Comparison of ENCODE assay signal across 12 mouse cellular contexts in genomic region chr3:84428994-84429725, GRCm38 (mm10). TPM values are rescaled to one million over a fixed set of nuclear protein-coding genes. Genes with fewer than 3 reads are reported as not detected.
A peak's percentile ranks its signal among the peaks of the same experiment; 100 is the strongest.
DNase-seq lines count a peak whose midpoint lies in the region; ATAC-seq lines count a peak whose summit lies in the region.
"Had no signal": no experiment of that assay in that cellular context is flagged by ENCODE, and none has a peak within 500 bp of the region (broad histone marks: within the 10 kb centered on the region; RNA-seq: fewer than 3 reads in every experiment).

No protein-coding gene starts in this region.

- no peaks in the 10 kb centered on the region for H3K9me3 ChIP-seq in midbrain, embryonic 15.5 days
- no peaks in the 10 kb centered on the region for H3K9me3 ChIP-seq in hindbrain, embryonic 11.5 days (ENCODE audit: control insufficient read depth, low read length)
- H3K9me3 ChIP-seq: heart, embryonic 15.5 days; neural tube, embryonic 12.5 days had no signal

- no peak overlapping the region for H3K4me2 ChIP-seq in midbrain, embryonic 15.5 days
- H3K4me2 ChIP-seq in hindbrain, embryonic 11.5 days (replicated peaks; ENCODE audit: low read depth, low read length) = no peak overlapping the region
- H3K4me2 ChIP-seq: heart, embryonic 15.5 days; neural tube, embryonic 12.5 days had no signal

- H3K27ac ChIP-seq in midbrain, embryonic 15.5 days = no peak overlapping the region
- no peak overlapping the region for H3K27ac ChIP-seq in hindbrain, embryonic 11.5 days (ENCODE audit: low read depth, low read length)
- H3K27ac ChIP-seq: heart, embryonic 15.5 days; neural tube, embryonic 12.5 days had no signal

- H3K9ac ChIP-seq in midbrain, embryonic 15.5 days = no peak overlapping the region
- H3K9ac ChIP-seq in hindbrain, embryonic 11.5 days (ENCODE audit: low read depth, low read length) = no peak overlapping the region
- H3K9ac ChIP-seq: heart, embryonic 15.5 days; neural tube, embryonic 12.5 days had no signal

- peak; percentile 39 to 73 for DNase-seq in urinary bladder, adult 18-20 months (ENCODE audit: low spot score in 2 of 2)
- DNase-seq in urinary bladder, postnatal 4 days (ENCODE audit: low spot score in 2 of 2) = no peak
- DNase-seq in gastrocnemius, postnatal 14 days = peak; percentile 29
- DNase-seq in kidney, postnatal 4 days = peak; percentile 40 to 64
- peak; percentile 62 to 65 for DNase-seq in urinary bladder, postnatal 36 days (ENCODE audit: low spot score in 2 of 2)
- DNase-seq in cerebellum, adult 11-12 months = no peak
- no peak for DNase-seq in hindbrain, embryonic 11.5 days (ENCODE audit: low spot score)
- DNase-seq: embryo, embryonic 11 days; thymus, postnatal 25 days had no signal

- no peak overlapping the region for H3K4me3 ChIP-seq in midbrain, embryonic 15.5 days
- no peak overlapping the region for H3K4me3 ChIP-seq in hindbrain, embryonic 11.5 days (ENCODE audit: low read depth, low read length)
- H3K4me3 ChIP-seq: heart, embryonic 15.5 days; neural tube, embryonic 12.5 days had no signal

- intact Hi-C loops in gastrocnemius, postnatal 14 days (cut with DNase I; ENCODE audit: low total_unique reads) = no loop called here

- WGBS in midbrain, embryonic 15.5 days = 94% methylated on average over 12 of the region's 12 CpGs
- 92% methylated on average over 12 of the region's 12 CpGs for WGBS in hindbrain, embryonic 11.5 days

- H3K4me1 ChIP-seq in midbrain, embryonic 15.5 days = no peaks in the 10 kb centered on the region
- H3K4me1 ChIP-seq in hindbrain, embryonic 11.5 days (replicated peaks; ENCODE audit: control insufficient read depth, insufficient read depth, low read length) = peaks cover 2% of the 10 kb centered on the region; the same call in 1 of the 2 replicates

- H3K27me3 ChIP-seq in midbrain, embryonic 15.5 days (replicated peaks) = no peaks in the 10 kb centered on the region
- no peaks in the 10 kb centered on the region for H3K27me3 ChIP-seq in hindbrain, embryonic 11.5 days (ENCODE audit: control insufficient read depth, insufficient read depth, low read length)
- H3K27me3 ChIP-seq: neural tube, embryonic 12.5 days had no signal

- H3K36me3 ChIP-seq in midbrain, embryonic 15.5 days (replicated peaks) = no peaks in the 10 kb centered on the region
- H3K36me3 ChIP-seq in hindbrain, embryonic 11.5 days (ENCODE audit: control insufficient read depth, insufficient read depth, low read length) = no peaks in the 10 kb centered on the region
- H3K36me3 ChIP-seq: heart, embryonic 15.5 days; neural tube, embryonic 12.5 days had no signal

- no peak for ATAC-seq in midbrain, embryonic 15.5 days (replicated peaks)
- ATAC-seq in hindbrain, embryonic 11.5 days (ENCODE audit: low FRiP score) = no peak

RNA-seq across cellular contexts. Expression of gene Fhdc1, which starts 51.1 kb away (rescaled TPM):
- under 1 TPM; 0.24 to 0.55 TPM for total RNA-seq in gastrocnemius, postnatal 14 days (2021)
- 5.0 and 5.5 TPM in 2 replicates for polyA plus RNA-seq in midbrain, embryonic 15.5 days (2015; fragmentation: Nextera tagmentation; extraction: Ambion mirVana)
- polyA plus RNA-seq in hindbrain, embryonic 11.5 days (2014; fragmentation: Nextera tagmentation; extraction: Ambion mirVana) = 3.3 and 3.7 TPM in 2 replicates

Comparison
In these comparisons a context has a peak if more than half of its experiments do, and no peak if none do; other contexts are left out.
1. DNase-seq: peak in urinary bladder, adult 18-20 months (2 of 2), gastrocnemius, postnatal 14 days (single experiment), kidney, postnatal 4 days (2 of 2) and urinary bladder, postnatal 36 days (2 of 2); none in urinary bladder, postnatal 4 days (0 of 2), cerebellum, adult 11-12 months (single experiment) and hindbrain, embryonic 11.5 days (single experiment).